Mouse (Mus musculus): Measurements from ENCODE around the gene Olfr96. TPM values are rescaled to one million over a fixed set of nuclear protein-coding genes. Genes with fewer than 3 reads are reported as not detected.

Olfr96 gene
- polyA plus RNA-seq, 1 experiment from 2014 or later = not detected

DNA sequence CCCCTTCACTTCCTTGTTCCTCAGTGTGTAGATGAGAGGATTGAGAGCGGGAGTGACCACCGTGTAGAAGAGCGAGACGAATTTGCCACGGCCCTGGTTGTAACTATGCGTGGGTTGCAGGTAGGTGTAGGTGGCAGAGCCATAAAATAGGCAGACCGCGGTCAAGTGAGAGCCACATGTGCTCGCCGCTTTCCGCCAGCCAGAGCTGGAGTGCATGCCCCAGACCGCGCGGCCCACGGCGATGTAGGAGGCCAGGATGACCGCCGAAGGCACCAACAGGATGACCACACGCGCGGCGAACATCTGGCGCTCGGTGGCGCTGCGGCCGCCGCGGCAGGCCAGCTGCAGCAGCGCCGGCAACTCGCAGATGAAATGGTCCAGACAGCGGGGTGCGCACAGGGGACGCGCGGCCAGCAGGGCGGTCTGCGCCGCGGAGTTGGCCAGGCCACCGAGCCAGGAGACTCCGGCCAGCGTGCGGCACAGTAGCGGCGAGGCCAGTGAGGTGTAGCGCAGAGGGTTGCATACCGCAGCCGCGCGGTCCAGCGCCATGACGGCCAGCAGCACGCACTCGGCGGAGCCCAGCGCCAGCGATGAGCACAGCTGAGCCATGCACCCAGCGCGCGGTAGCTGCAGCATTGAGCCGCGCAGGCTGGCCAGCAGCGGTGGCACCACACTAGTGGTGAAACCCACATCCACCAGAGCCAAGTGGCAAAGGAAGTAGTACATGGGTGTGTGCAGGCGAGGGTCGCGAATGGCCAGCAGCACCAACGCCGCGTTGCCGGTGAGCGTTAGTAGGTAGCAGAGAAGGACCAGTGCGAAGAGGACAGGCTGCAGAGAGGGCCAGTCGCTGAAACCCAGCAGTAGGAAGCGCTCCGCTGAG is 22.9 kb upstream of the Olfr96 start:
- DNase-seq (ENCODE audit: low spot score) (peak; percentile 29), ATAC-seq (replicated peaks; ENCODE audit: low FRiP score, low read depth) (peak; percentile 75)
- Histone ChIP-seq H3K9ac (ENCODE audit: low read depth, low read length) (no peak overlapping the region), H3K36me3 (ENCODE audit: insufficient read depth, low read length) (no peaks in the 10 kb centered on the region), H3K4me3 (replicated peaks; ENCODE audit: low read depth, low read length) (peak overlapping the region; percentile 33), H3K4me1 (replicated peaks; ENCODE audit: insufficient read depth, low read length) (no peaks in the 10 kb centered on the region), H3K27ac (no peak overlapping the region), H3K27me3 (ENCODE audit: insufficient read depth, low read length) (peaks cover 30% of the 10 kb centered on the region), H3K9me3 (replicated peaks; ENCODE audit: low read length) (no peaks in the 10 kb centered on the region), H3K4me2 (ENCODE audit: low read length) (peak overlapping the region; percentile 71)
- 2% methylated on average over 77 of the region's 77 CpGs for WGBS
- no peak for TF ChIP-seq CTCF (IDR thresholded peaks at IDR 0.05; ENCODE audit: low read depth)

DNA sequence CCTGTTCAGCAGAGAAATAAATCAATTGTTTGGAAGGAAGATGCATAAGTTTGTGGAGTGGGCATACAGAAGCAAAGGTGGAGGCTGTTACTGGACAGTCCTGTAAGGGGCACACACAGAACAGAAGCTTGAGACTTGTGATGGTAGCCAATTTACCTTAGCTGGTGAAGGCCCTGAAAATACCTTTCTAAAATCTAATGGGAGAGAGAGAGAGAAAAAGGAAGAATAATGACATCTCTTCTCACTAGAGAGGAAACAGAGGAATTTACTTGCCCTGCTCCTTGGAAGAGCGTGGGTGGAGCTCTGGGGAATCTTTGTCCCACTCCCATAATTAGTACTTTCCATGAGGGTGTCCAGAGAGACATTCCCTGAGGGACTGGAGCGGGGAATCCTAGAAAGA is 19.1 kb upstream of the Olfr96 start, which contains the start of gene Olfr94:
Olfr94 (minus strand) TSS at position 101 of the 400 bp plus-strand sequence.
- no peak within 1 kb of the TSS for H3K4me2 ChIP-seq (ENCODE audit: low read length)
- DNase-seq (ENCODE audit: low spot score) (no peak), ATAC-seq (replicated peaks; ENCODE audit: low FRiP score, low read depth) (no peak)
- TF ChIP-seq CTCF (IDR thresholded peaks at IDR 0.05; ENCODE audit: low read depth) = no peak
- no peak within 1 kb of the TSS for H3K27ac ChIP-seq
- H3K36me3 ChIP-seq (ENCODE audit: insufficient read depth, low read length) = no peaks in the 10 kb centered on the region
- no peaks in the 10 kb centered on the region for H3K4me1 ChIP-seq (replicated peaks; ENCODE audit: insufficient read depth, low read length)
- WGBS = 70% methylated on average over 2 of the region's 2 CpGs
- H3K4me3 ChIP-seq (replicated peaks; ENCODE audit: low read depth, low read length) = no peak within 1 kb of the TSS
- peaks cover 22% of the 10 kb centered on the region for H3K27me3 ChIP-seq (ENCODE audit: insufficient read depth, low read length)
- H3K9me3 ChIP-seq (replicated peaks; ENCODE audit: low read length) = no peaks in the 10 kb centered on the region
- no peak within 1 kb of the TSS for H3K9ac ChIP-seq (ENCODE audit: low read depth, low read length)

DNA sequence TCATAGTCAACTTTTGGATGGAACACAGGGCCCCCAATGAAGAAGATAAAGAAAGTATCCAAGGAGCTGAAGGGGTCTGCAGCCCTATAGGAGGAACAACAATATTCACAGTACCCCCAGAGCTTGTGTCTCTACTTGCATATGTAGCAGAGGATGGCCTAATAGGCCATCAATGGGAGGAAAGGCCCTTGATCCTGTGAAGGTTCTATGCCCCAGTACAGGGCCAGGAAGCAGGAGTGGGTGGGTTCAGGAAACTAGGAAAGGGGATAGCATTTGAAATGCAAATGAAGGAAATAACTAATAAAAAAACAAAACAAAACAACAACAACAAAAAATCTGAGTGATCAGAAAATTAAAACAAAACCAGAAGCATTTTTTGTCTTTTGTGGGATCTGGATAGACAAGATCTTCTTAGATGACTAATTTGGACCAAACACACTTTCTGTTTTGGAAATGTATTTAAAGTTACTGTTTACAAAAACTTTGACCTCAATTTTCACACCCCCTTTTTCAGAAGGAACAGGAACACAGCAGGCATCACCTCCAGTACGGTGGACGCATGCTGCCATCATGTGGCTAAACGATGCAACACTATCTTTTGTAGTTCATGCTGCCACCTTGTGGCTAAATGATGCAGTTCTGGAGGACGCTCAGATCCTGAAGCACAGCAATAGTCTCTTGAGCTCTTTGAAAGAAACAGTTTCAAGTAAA is 16.6 kb upstream of the Olfr96 start:
- Histone ChIP-seq H3K27ac (no peak overlapping the region), H3K4me3 (replicated peaks; ENCODE audit: low read depth, low read length) (no peak overlapping the region), H3K27me3 (ENCODE audit: insufficient read depth, low read length) (peaks cover 6% of the 10 kb centered on the region; the same call in 1 of the 2 replicates), H3K9me3 (replicated peaks; ENCODE audit: low read length) (no peaks in the 10 kb centered on the region), H3K9ac (ENCODE audit: low read depth, low read length) (no peak overlapping the region), H3K4me2 (ENCODE audit: low read length) (no peak overlapping the region), H3K36me3 (ENCODE audit: insufficient read depth, low read length) (no peaks in the 10 kb centered on the region), H3K4me1 (replicated peaks; ENCODE audit: insufficient read depth, low read length) (no peaks in the 10 kb centered on the region)
- ATAC-seq (replicated peaks; ENCODE audit: low FRiP score, low read depth) (peak; percentile 81), DNase-seq (ENCODE audit: low spot score) (peak; percentile 86)
- WGBS = under 1% methylated on average over 4 of the region's 4 CpGs
- peak; percentile 100 for TF ChIP-seq CTCF (IDR thresholded peaks at IDR 0.05; ENCODE audit: low read depth)

DNA sequence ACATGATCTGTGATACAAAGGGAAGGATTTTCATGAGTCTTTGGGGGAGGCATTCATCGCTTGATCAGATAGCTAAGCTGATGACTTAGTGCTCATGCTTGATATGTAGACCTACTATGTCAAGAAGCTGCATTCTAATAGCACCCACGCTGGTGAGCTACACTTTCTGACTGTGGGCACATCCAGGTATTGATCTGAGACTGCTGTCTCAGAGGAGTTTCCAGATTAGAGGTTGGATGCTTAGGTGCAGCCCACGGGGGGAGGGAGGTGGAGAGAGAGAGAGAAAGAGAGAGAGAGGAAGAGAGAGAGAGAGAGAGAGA is 16.1 kb upstream of the Olfr96 start:
- H3K4me3 ChIP-seq (replicated peaks; ENCODE audit: low read depth, low read length) = no peak overlapping the region
- H3K27me3 ChIP-seq (ENCODE audit: insufficient read depth, low read length) = 0 out of 2 replicates have a peak, but pooled peaks cover 6% of the 10 kb centered on the region
- 25% methylated on average over 3 of the region's 3 CpGs for WGBS
- no peak overlapping the region for H3K4me2 ChIP-seq (ENCODE audit: low read length)
- DNase-seq (ENCODE audit: low spot score) = no peak
- H3K27ac ChIP-seq = no peak overlapping the region
- H3K9ac ChIP-seq (ENCODE audit: low read depth, low read length) = no peak overlapping the region
- TF ChIP-seq CTCF (IDR thresholded peaks at IDR 0.05; ENCODE audit: low read depth) = no peak
- ATAC-seq (replicated peaks; ENCODE audit: low FRiP score, low read depth) = no peak
- H3K4me1 ChIP-seq (replicated peaks; ENCODE audit: insufficient read depth, low read length) = no peaks in the 10 kb centered on the region
- no peaks in the 10 kb centered on the region for H3K9me3 ChIP-seq (replicated peaks; ENCODE audit: low read length)
- H3K36me3 ChIP-seq (ENCODE audit: insufficient read depth, low read length) = no peaks in the 10 kb centered on the region

DNA sequence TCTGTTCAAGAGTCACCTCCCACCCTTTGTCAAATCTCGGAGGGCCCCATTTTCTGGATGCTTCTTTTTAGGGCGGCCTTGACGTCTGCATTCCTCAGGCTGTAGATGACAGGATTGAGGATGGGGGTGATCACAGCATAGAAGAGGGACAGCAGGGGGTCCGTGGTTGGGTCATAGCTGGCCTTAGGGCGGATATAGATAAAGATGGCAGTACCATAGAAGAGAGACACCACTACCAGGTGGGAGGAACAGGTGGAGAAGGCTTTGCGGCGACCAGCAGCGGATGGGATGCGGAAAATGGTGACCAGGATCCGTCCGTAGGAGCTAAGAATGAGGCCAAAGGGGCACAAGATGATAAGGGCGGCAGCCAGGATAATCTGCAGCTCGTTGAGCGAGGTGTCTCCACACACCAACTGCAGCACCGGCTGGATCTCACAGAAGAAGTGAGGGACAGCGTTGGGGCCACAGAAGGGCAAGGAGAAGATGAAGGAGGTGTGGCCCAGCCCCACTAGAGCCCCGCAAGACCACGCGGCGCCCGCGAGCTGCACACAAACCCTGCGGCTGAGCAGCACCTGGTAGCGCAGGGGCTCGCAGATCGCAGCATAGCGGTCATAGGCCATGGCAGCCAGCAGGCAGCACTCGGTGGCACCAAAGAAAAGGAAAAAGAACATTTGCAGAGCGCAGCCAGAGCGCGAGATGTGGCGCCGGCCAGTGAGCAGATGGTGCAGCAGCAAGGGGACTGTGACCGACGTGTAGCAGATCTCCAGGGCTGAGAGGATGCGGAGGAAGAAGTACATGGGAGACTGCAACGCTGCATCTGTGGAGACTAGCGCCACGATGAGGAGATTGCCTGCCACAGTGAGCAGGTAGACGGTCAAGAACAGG is 8.8 kb upstream of the Olfr96 start:
- no peak overlapping the region for H3K9ac ChIP-seq (ENCODE audit: low read depth, low read length)
- H3K9me3 ChIP-seq (replicated peaks; ENCODE audit: low read length) = no peaks in the 10 kb centered on the region
- H3K4me1 ChIP-seq (replicated peaks; ENCODE audit: insufficient read depth, low read length) = no peaks in the 10 kb centered on the region
- no peak for TF ChIP-seq CTCF (IDR thresholded peaks at IDR 0.05; ENCODE audit: low read depth)
- ATAC-seq (replicated peaks; ENCODE audit: low FRiP score, low read depth) = no peak
- WGBS = 23% methylated on average over 40 of the region's 40 CpGs
- no peak overlapping the region for H3K27ac ChIP-seq
- H3K4me3 ChIP-seq (replicated peaks; ENCODE audit: low read depth, low read length) = no peak overlapping the region
- no peak for DNase-seq (ENCODE audit: low spot score)
- H3K4me2 ChIP-seq (ENCODE audit: low read length) = no peak overlapping the region
- no peaks in the 10 kb centered on the region for H3K36me3 ChIP-seq (ENCODE audit: insufficient read depth, low read length)
- H3K27me3 ChIP-seq (ENCODE audit: insufficient read depth, low read length) = peaks cover 10% of the 10 kb centered on the region

DNA sequence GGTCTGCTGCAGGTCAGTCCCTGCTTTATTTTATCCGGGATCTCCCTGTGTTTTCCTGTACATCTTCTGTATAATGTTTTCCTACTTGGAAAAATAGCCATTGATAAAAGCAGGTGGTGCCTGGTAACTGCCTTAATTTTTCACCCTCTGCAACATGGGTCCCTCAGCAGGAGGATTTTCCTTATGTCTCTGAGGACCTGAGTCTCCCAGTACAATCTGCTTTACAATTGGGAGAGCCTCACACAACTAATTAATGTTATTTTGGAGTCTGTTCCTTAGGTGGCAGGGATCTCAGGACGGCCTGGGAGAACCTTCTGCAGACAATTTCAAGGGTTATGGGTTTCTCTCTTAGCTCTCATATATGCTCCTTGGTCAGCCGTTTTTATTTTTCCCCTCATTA is 6.9 kb upstream of the Olfr96 start, which contains the start of gene Olfr95:
Olfr95 (minus strand) TSS at position 101 of the 400 bp plus-strand sequence.
- H3K27ac ChIP-seq = no peak within 1 kb of the TSS
- no peak for TF ChIP-seq CTCF (IDR thresholded peaks at IDR 0.05; ENCODE audit: low read depth)
- H3K27me3 ChIP-seq (ENCODE audit: insufficient read depth, low read length) = peaks cover 10% of the 10 kb centered on the region
- H3K36me3 ChIP-seq (ENCODE audit: insufficient read depth, low read length) = no peaks in the 10 kb centered on the region
- no peak within 1 kb of the TSS for H3K9ac ChIP-seq (ENCODE audit: low read depth, low read length)
- no peak within 1 kb of the TSS for H3K4me2 ChIP-seq (ENCODE audit: low read length)
- H3K4me1 ChIP-seq (replicated peaks; ENCODE audit: insufficient read depth, low read length) = no peaks in the 10 kb centered on the region
- no peak for ATAC-seq (replicated peaks; ENCODE audit: low FRiP score, low read depth)
- no peaks in the 10 kb centered on the region for H3K9me3 ChIP-seq (replicated peaks; ENCODE audit: low read length)
- H3K4me3 ChIP-seq (replicated peaks; ENCODE audit: low read depth, low read length) = no peak within 1 kb of the TSS
- WGBS = 71% methylated on average over 3 of the region's 3 CpGs
- no peak for DNase-seq (ENCODE audit: low spot score)
